Mouse (Mus musculus): ENCODE results near the gene Ocm. TPM values are rescaled to one million over a fixed set of nuclear protein-coding genes. Genes with fewer than 3 reads are reported as not detected.

The Ocm gene
- polyA plus RNA-seq, 1 experiment: 1.1 TPM

Other genes with a start within 250 kb of the Ocm start
- 32.2 and 33.1 TPM in 2 replicates for gene Eif2ak1, start 208.9 kb downstream of the Ocm start, polyA plus RNA-seq (2012; rRNA removed)
- 0.38 TPM in 2 replicates for gene Ankrd61, start 129.0 kb downstream of the Ocm start, polyA plus RNA-seq (2012; rRNA removed)
- 52.4 and 55.7 TPM in 2 replicates for gene Aimp2, start 116.8 kb downstream of the Ocm start, polyA plus RNA-seq (2012; rRNA removed)
- 15.7 and 18.0 TPM in 2 replicates for gene Pms2, start 116.7 kb downstream of the Ocm start, polyA plus RNA-seq (2012; rRNA removed)
- gene Gm42421, start 98.5 kb downstream of the Ocm start, polyA plus RNA-seq (2012; rRNA removed): 2.6 and 2.9 TPM in 2 replicates
- gene Rsph10b, start 93.6 kb downstream of the Ocm start, polyA plus RNA-seq (2012; rRNA removed): 12.7 and 14.3 TPM in 2 replicates
- 35.8 and 41.2 TPM in 2 replicates for gene Ccz1, start 11.8 kb downstream of the Ocm start, polyA plus RNA-seq (2012; rRNA removed)
- gene Lmtk2, start 73.8 kb upstream of the Ocm start, polyA plus RNA-seq (2012; rRNA removed): 57.8 and 60.6 TPM in 2 replicates
- gene Bhlha15, start 163.6 kb upstream of the Ocm start, polyA plus RNA-seq (2012; rRNA removed): 0.04 and 0.11 TPM in 2 replicates
- 69.5 and 71.7 TPM in 2 replicates for gene Tecpr1, start 196.9 kb upstream of the Ocm start, polyA plus RNA-seq (2012; rRNA removed)
- 89.6 and 105 TPM in 2 replicates for gene Bri3, start 217.8 kb upstream of the Ocm start, polyA plus RNA-seq (2012; rRNA removed)